Mouse (Mus musculus): ENCODE measurements at regions not wholly inside any gene's neighbourhood (a gene's known extent, or its start where the extent isn't known, plus 50 kb on each side); places are given as distances from the start of the nearest gene placed in this dataset.

- no peak for TF ChIP-seq CTCF (IDR thresholded peaks at IDR 0.05; ENCODE audit: low read depth, low read length)
- TF ChIP-seq POLR2A (IDR thresholded peaks at IDR 0.05; ENCODE audit: extremely low read depth, insufficient read depth, low read length), result no peak
Measured at GRCm38 (mm10) chr3:111049638-111050037, 798.8 kb upstream of the Prmt6 start.

Measured in liver, adult 2 months (tissue).